20 mouse cellular contexts compared by ENCODE assay signal in the genomic region with DNA sequence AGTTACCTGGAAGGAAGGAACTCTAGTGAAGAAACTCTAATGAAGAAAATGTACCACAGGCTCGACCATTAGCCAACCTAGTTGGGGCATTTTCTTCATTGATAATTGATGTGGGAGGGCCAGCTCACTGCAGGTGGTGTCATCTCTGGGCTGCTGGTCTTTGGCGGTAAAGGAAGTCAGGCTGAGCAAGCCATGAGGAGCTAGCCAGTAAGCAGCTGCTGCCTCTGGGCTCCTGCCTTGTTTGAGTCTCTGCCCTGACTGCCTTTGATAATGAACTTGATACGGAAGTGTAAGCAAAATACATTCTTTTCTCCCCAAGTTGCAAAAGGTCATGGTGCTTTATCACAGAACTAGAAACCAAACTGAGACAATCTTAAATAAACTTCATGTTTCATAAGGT. TPM values are rescaled to one million over a fixed set of nuclear protein-coding genes. Genes with fewer than 3 reads are reported as not detected.
"Had no signal": no experiment of that assay in that cellular context is flagged by ENCODE, and none has a peak within 500 bp of the region (broad histone marks: within the 10 kb centered on the region; RNA-seq: fewer than 3 reads in every experiment).

No protein-coding gene starts in this region.

- H3K36me3 ChIP-seq: kidney, embryonic 15.5 days; liver, embryonic 13.5 days; neural tube, embryonic 12.5 days; neural tube, embryonic 15.5 days had no signal

- H3K27ac ChIP-seq: kidney, embryonic 15.5 days; left cerebral cortex, adult 2 months; liver, embryonic 13.5 days; neural tube, embryonic 12.5 days; neural tube, embryonic 15.5 days had no signal

- H3K4me2 ChIP-seq: kidney, embryonic 15.5 days; liver, embryonic 13.5 days; midbrain, embryonic 11.5 days; neural tube, embryonic 12.5 days; neural tube, embryonic 15.5 days had no signal

- ATAC-seq: inflammation-experienced regulatory T-cells, adult 6 months had no signal

- H3K4me3 ChIP-seq: kidney, embryonic 15.5 days; left cerebral cortex, adult 2 months; liver, embryonic 13.5 days; neural tube, embryonic 12.5 days; neural tube, embryonic 15.5 days had no signal

- H3K9ac ChIP-seq: kidney, embryonic 15.5 days; liver, embryonic 13.5 days; neural tube, embryonic 12.5 days; neural tube, embryonic 15.5 days had no signal

- H3K27me3 ChIP-seq: kidney, embryonic 15.5 days; liver, embryonic 13.5 days; neural tube, embryonic 12.5 days; neural tube, embryonic 15.5 days had no signal

- DNase-seq: kidney, adult 18-20 months; kidney, postnatal 25 days; layer of hippocampus, postnatal 36 days; liver, embryonic 13.5 days; lung, adult 2 months; lung, postnatal 14 days; lung, postnatal 4 days; midbrain, embryonic 14.5 days; right cerebral cortex, adult 18-20 months; right cerebral cortex, postnatal 14 days; thymus, adult 18-20 months; thymus, postnatal 36 days had no signal

- H3K9me3 ChIP-seq: kidney, embryonic 15.5 days; liver, embryonic 13.5 days; neural tube, embryonic 12.5 days; neural tube, embryonic 15.5 days had no signal

RNA-seq across cellular contexts. Expression of a gene that starts 41.5 kb away (rescaled TPM):
- total RNA-seq: megakaryocyte progenitor cell, adult 5-6 weeks; megakaryocyte-erythroid progenitor cell, adult 5-6 weeks had no signal
